In genomic region chr10:80900318-80901247, GRCm38 (mm10) we compare ENCODE assay signal across 8 mouse cellular contexts. TPM values are rescaled to one million over a fixed set of nuclear protein-coding genes. Genes with fewer than 3 reads are reported as not detected.
DNase-seq lines count a peak whose midpoint lies in the region; ATAC-seq and TF ChIP-seq lines count a peak whose summit lies in the region.

TSS of gene Timm13 (minus strand) at chr10:80900969.

- H3K9me3 ChIP-seq in erythroblast, embryonic 14.5 days (ENCODE audit: control insufficient read depth, low read length) = no peaks in the 10 kb centered on the region
- no peaks in the 10 kb centered on the region for H3K9me3 ChIP-seq in heart, embryonic 11.5 days (replicated peaks; ENCODE audit: control insufficient read depth, low read length)
- H3K9me3 ChIP-seq in kidney, embryonic 16.5 days (ENCODE audit: low read length) = no peaks in the 10 kb centered on the region

- H3K4me1 ChIP-seq in erythroblast, embryonic 14.5 days (ENCODE audit: control insufficient read depth) = peaks cover 43% of the 10 kb centered on the region
- peaks cover 15% of the 10 kb centered on the region for H3K4me1 ChIP-seq in heart, embryonic 11.5 days (ENCODE audit: control insufficient read depth, insufficient read depth, low read length)
- peaks cover 11% of the 10 kb centered on the region for H3K4me1 ChIP-seq in kidney, embryonic 16.5 days (ENCODE audit: insufficient read depth, low read length)
- peaks cover 10% of the 10 kb centered on the region for H3K4me1 ChIP-seq in liver, adult 2 months (ENCODE audit: control insufficient read depth, insufficient read depth, low read length)

- WGBS in heart, embryonic 11.5 days (ENCODE audit: insufficient replicate concordance) = under 1% methylated on average over 72 of the region's 72 CpGs
- under 1% methylated on average over 72 of the region's 72 CpGs for WGBS in kidney, embryonic 16.5 days
- under 1% methylated on average over 72 of the region's 72 CpGs for WGBS in liver, adult 2 months

- peaks cover 56% of the 10 kb centered on the region for H3K36me3 ChIP-seq in C2C12 (ENCODE audit: control insufficient read depth, insufficient read depth)
- peaks cover 65% of the 10 kb centered on the region for H3K36me3 ChIP-seq in erythroblast, embryonic 14.5 days (ENCODE audit: control insufficient read depth)
- H3K36me3 ChIP-seq in heart, embryonic 11.5 days (ENCODE audit: control insufficient read depth, insufficient read depth, low read length) = peaks cover 21% of the 10 kb centered on the region
- peaks cover 32% of the 10 kb centered on the region for H3K36me3 ChIP-seq in kidney, embryonic 16.5 days (ENCODE audit: insufficient read depth, low read length)
- H3K36me3 ChIP-seq in liver, adult 2 months (ENCODE audit: control insufficient read depth, insufficient read depth, low read length) = no peaks in the 10 kb centered on the region
- no peaks in the 10 kb centered on the region for H3K36me3 ChIP-seq in myocyte (ENCODE audit: control insufficient read depth, insufficient read depth)
- H3K36me3 ChIP-seq in splenic B cell, adult 2 months (ENCODE audit: control insufficient read depth, insufficient read depth, low read length, poor library complexity, severe bottlenecking) = peaks cover 3% of the 10 kb centered on the region; the same call in 1 of the 2 replicates

- H3K79me2 ChIP-seq in C2C12 (ENCODE audit: control insufficient read depth, insufficient read depth) = peaks cover 27% of the 10 kb centered on the region
- H3K79me2 ChIP-seq in liver, adult 2 months (ENCODE audit: control insufficient read depth, insufficient read depth, low read length) = peaks cover 3% of the 10 kb centered on the region; the same call in 1 of the 2 replicates
- H3K79me2 ChIP-seq in myocyte (ENCODE audit: control insufficient read depth, insufficient read depth) = peaks cover 13% of the 10 kb centered on the region

- H3K27me3 ChIP-seq in C2C12 (ENCODE audit: control insufficient read depth, insufficient read depth, insufficient read length) (no peaks in the 10 kb centered on the region), myocyte (ENCODE audit: control insufficient read depth, insufficient read depth, insufficient read length) (no peaks in the 10 kb centered on the region)
- no peaks in the 10 kb centered on the region for H3K27me3 ChIP-seq in erythroblast, embryonic 14.5 days (ENCODE audit: control insufficient read depth)
- H3K27me3 ChIP-seq in heart, embryonic 11.5 days (ENCODE audit: control insufficient read depth, insufficient read depth, low read length) = peaks cover 4% of the 10 kb centered on the region; the same call in 1 of the 2 replicates
- no peaks in the 10 kb centered on the region for H3K27me3 ChIP-seq in kidney, embryonic 16.5 days (ENCODE audit: insufficient read depth, low read length)
- no peaks in the 10 kb centered on the region for H3K27me3 ChIP-seq in liver, adult 2 months (ENCODE audit: control insufficient read depth, insufficient read depth, low read length)
- no peaks in the 10 kb centered on the region for H3K27me3 ChIP-seq in splenic B cell, adult 2 months (ENCODE audit: control insufficient read depth, insufficient read depth, low read length, poor library complexity, severe bottlenecking)

- peak; percentile 100 for DNase-seq in brain, embryonic 14.5 days (ENCODE audit: low read depth)
- peak; percentile 100 for DNase-seq in liver, adult 2 months (ENCODE audit: extremely low read depth, low read depth, low spot score)
- peak; percentile 99 for DNase-seq in splenic B cell, adult 2 months (ENCODE audit: low read depth, low spot score)

- ATAC-seq in heart, embryonic 11.5 days (replicated peaks; ENCODE audit: insufficient number of reproducible peaks, low FRiP score, low TSS enrichment) = peak; percentile 91
- peak; percentile 95 for ATAC-seq in kidney, embryonic 16.5 days (ENCODE audit: low FRiP score, low TSS enrichment)

- H3K4me3 ChIP-seq in C2C12 (ENCODE audit: insufficient read depth, poor library complexity, severe bottlenecking) (peak within 1 kb of the TSS; percentile 99), myocyte (peak within 1 kb of the TSS; percentile 79)
- H3K4me3 ChIP-seq in erythroblast, embryonic 14.5 days (replicated peaks) = peak within 1 kb of the TSS; percentile 89
- peak within 1 kb of the TSS; percentile 86 for H3K4me3 ChIP-seq in heart, embryonic 11.5 days (ENCODE audit: low read depth, low read length)
- H3K4me3 ChIP-seq in kidney, embryonic 16.5 days (ENCODE audit: low read length) = peak within 1 kb of the TSS; percentile 87
- H3K4me3 ChIP-seq in liver, adult 2 months (ENCODE audit: insufficient read depth, low read depth, low read length) = peak within 1 kb of the TSS; percentile 74

- H3K9ac ChIP-seq in heart, embryonic 11.5 days (ENCODE audit: low read depth, low read length) = peak within 1 kb of the TSS; percentile 85
- H3K9ac ChIP-seq in kidney, embryonic 16.5 days (replicated peaks; ENCODE audit: low read length) = peak within 1 kb of the TSS; percentile 87
- H3K9ac ChIP-seq in liver, adult 2 months (ENCODE audit: low read depth, low read length) = peak within 1 kb of the TSS; percentile 84

- peak within 1 kb of the TSS; percentile 73 for H3ac ChIP-seq in C2C12 (ENCODE audit: control insufficient read depth, insufficient read length, low read depth)
- peak within 1 kb of the TSS; percentile 20 for H3ac ChIP-seq in myocyte (ENCODE audit: control insufficient read depth, insufficient read length)

- TF ChIP-seq CTCF in C2C12 (IDR thresholded peaks at IDR 0.05; ENCODE audit: control insufficient read depth, insufficient read depth, insufficient read length) = no peak
- TF ChIP-seq CTCF in brain, embryonic 14.5 days (IDR thresholded peaks at IDR 0.05; ENCODE audit: borderline replicate concordance, extremely low read depth, insufficient read depth, insufficient read length) = no peak
- no peak for TF ChIP-seq CTCF in liver, adult 2 months (IDR thresholded peaks at IDR 0.05; ENCODE audit: low read depth, low read length)

- TF ChIP-seq POLR2A in brain, embryonic 14.5 days (IDR thresholded peaks at IDR 0.05; ENCODE audit: borderline replicate concordance, extremely low read depth, insufficient read depth, insufficient read length, poor library complexity, severe bottlenecking) = peak; percentile 51; the same call in 1 of the 2 replicates
- TF ChIP-seq POLR2A in liver, adult 2 months (IDR thresholded peaks at IDR 0.05; ENCODE audit: extremely low read depth, insufficient read depth, low read length) = peak; percentile 61; the same call in 1 of the 2 replicates
- TF ChIP-seq POLR2A in myocyte (IDR thresholded peaks at IDR 0.05; ENCODE audit: insufficient read length, low read depth) = peak; percentile 92

- peak within 1 kb of the TSS; percentile 69 for H3K27ac ChIP-seq in heart, embryonic 11.5 days (ENCODE audit: low read depth, low read length)
- H3K27ac ChIP-seq in kidney, embryonic 16.5 days (ENCODE audit: low read length) = peak within 1 kb of the TSS; percentile 87
- peak within 1 kb of the TSS; percentile 67 for H3K27ac ChIP-seq in liver, adult 2 months (replicated peaks; ENCODE audit: insufficient read depth, low read depth, low read length)

- peaks cover 19% of the 10 kb centered on the region for H3K79me3 ChIP-seq in C2C12 (ENCODE audit: low read depth)

- peak within 1 kb of the TSS; percentile 98 for H3K4me2 ChIP-seq in heart, embryonic 11.5 days
- peak within 1 kb of the TSS; percentile 82 for H3K4me2 ChIP-seq in kidney, embryonic 16.5 days (replicated peaks; ENCODE audit: low read depth, low read length)
- H3K4me2 ChIP-seq in myocyte (ENCODE audit: low read depth) = peak within 1 kb of the TSS; percentile 96

TF ChIP-seq in C2C12, 6 proteins besides CTCF, POLR2A, EP300 and RAD21:
- TF ChIP-seq USF1 (IDR thresholded peaks at IDR 0.05; ENCODE audit: low read depth) (no peak), MYOD1 (IDR thresholded peaks at IDR 0.05; ENCODE audit: control insufficient read depth, insufficient read length, low read depth) (no peak), FOSL1 (IDR thresholded peaks at IDR 0.05; ENCODE audit: insufficient read depth, low read length, poor library complexity, severe bottlenecking) (no peak), MAX (IDR thresholded peaks at IDR 0.05) (no peak), MYOG (IDR thresholded peaks at IDR 0.05; ENCODE audit: control insufficient read depth, extremely low read depth, insufficient read length) (no peak), CEBPB (IDR thresholded peaks at IDR 0.05; ENCODE audit: low read depth) (no peak)

TF ChIP-seq in myocyte, 11 proteins besides CTCF, POLR2A, EP300 and RAD21:
- TF ChIP-seq USF1 (IDR thresholded peaks at IDR 0.05; ENCODE audit: low read depth) (no peak), MYOD1 (IDR thresholded peaks at IDR 0.05; ENCODE audit: control insufficient read depth in 1 of 3, insufficient read length in 2 of 3, low read depth in 2 of 3) (peak in 1 of 3 experiments; percentile 0), E2F4 (IDR thresholded peaks at IDR 0.05; ENCODE audit: insufficient read depth) (no peak), TCF12 (IDR thresholded peaks at IDR 0.05; ENCODE audit: insufficient read depth, poor library complexity, severe bottlenecking) (no peak), MYOG (IDR thresholded peaks at IDR 0.05; ENCODE audit: control insufficient read depth in 1 of 3, insufficient read depth in 1 of 3, insufficient read length in 2 of 3, low read depth in 2 of 3) (peak in 1 of 3 experiments; percentile 18), REST (IDR thresholded peaks at IDR 0.05; ENCODE audit: insufficient read depth, insufficient read length) (peak; percentile 6), SRF (IDR thresholded peaks at IDR 0.05; ENCODE audit: control insufficient read depth, insufficient read length, low read depth) (peak; percentile 76), CEBPB (IDR thresholded peaks at IDR 0.05; ENCODE audit: insufficient read depth, poor library complexity, severe bottlenecking) (no peak), MAX (IDR thresholded peaks at IDR 0.05; ENCODE audit: low read depth) (peak; percentile 31), POLR2AphosphoS2 (IDR thresholded peaks at IDR 0.05; ENCODE audit: insufficient read length, low read depth) (peak; percentile 93), TCF3 (IDR thresholded peaks at IDR 0.05; ENCODE audit: insufficient read length, low read depth) (no peak)

RNA-seq across cellular contexts. Expression of gene Timm13, which starts in this region (rescaled TPM):
- polyA plus RNA-seq in C2C12 (2012; fragmentation: generic; extraction: Trizol) = 263 TPM
- 174 and 253 TPM in 2 replicates for polyA plus RNA-seq in brain, embryonic 14.5 days (2012; rRNA removed)
- polyA plus RNA-seq in erythroblast, embryonic 14.5 days (2012) = 29.2 and 32.1 TPM in 2 replicates
- 300 and 340 TPM in 2 replicates for polyA plus RNA-seq in heart, embryonic 11.5 days (2014; fragmentation: Nextera tagmentation; extraction: Ambion mirVana)
- 361 and 376 TPM in 2 replicates for polyA plus RNA-seq in kidney, embryonic 16.5 days (2015; fragmentation: Nextera tagmentation; extraction: Ambion mirVana)
- 79.9 and 87.7 TPM in 2 replicates for total RNA-seq in liver, adult 2 months (2014; rRNA removed)
- polyA plus RNA-seq in liver, adult 2 months (2012; rRNA removed) = 369 and 388 TPM in 2 replicates
- 225 TPM for polyA plus RNA-seq in myocyte (2012; fragmentation: generic; extraction: Trizol)

Comparison
In these comparisons a context has a peak if more than half of its experiments do, and no peak if none do; other contexts are left out.
1. Peak in every context shown above with its lines: DNase-seq, ATAC-seq, H3K4me3 ChIP-seq and H3K27ac ChIP-seq.